Mouse (Mus musculus): Measurements from ENCODE around the gene Tpm1. TPM values are rescaled to one million over a fixed set of nuclear protein-coding genes. Genes with fewer than 3 reads are reported as not detected.
A peak's percentile ranks its signal among the peaks of the same experiment; 100 is the strongest.

Gene Tpm1
- polyA plus RNA-seq, 1 experiment from 2014 or later, result 1,186 TPM

DNA sequence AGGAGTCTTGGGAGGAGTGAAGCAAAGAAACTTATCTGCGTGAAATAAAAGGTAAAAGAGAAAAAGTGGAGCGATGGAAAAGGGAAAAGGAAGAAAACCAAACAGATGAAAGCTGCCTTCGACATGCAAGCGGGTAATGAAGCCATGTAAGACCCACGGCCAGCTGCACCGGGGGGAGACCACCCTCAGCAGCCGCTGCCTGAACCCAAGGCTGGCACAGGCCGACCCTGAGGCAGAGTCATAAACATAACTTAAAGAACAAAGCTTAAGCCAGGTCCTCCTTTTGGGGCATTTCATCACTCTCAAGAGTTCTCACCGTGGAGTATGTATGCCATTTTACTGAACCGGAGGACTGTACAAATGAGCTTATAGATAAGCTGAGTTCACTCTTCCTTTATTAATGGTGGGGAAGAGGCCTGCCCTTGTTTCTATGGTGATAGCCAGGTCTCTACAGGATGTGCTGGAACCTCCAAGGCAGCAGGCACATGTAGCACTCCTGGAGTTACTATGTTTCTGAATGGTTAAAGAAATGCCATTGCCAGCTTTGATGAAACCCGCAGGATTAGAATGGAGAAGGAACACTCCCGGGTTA lies 21.0 kb downstream of the Tpm1 start:
- ATAC-seq (replicated peaks; ENCODE audit: low FRiP score, low TSS enrichment, low read depth), result no peak
- Histone ChIP-seq H3K36me3 (ENCODE audit: control insufficient read depth, insufficient read depth, low read length) (peaks cover 100% of the 10 kb centered on the region), H3K4me2 (ENCODE audit: low read length) (no peak overlapping the region), H3K9me3 (ENCODE audit: control insufficient read depth, low read length) (no peaks in the 10 kb centered on the region), H3K27ac (ENCODE audit: low read depth) (no peak overlapping the region), H3K4me3 (ENCODE audit: low read depth, low read length) (no peak overlapping the region), H3K9ac (ENCODE audit: low read length) (no peak overlapping the region), H3K4me1 (replicated peaks; ENCODE audit: control insufficient read depth, insufficient read depth, low read length) (0 out of 2 replicates have a peak, but pooled peaks cover 5% of the 10 kb centered on the region), H3K27me3 (replicated peaks; ENCODE audit: control insufficient read depth, insufficient read depth, low read length) (no peaks in the 10 kb centered on the region)
- DNase-seq (ENCODE audit: low spot score), result no peak
- 79% methylated on average over 12 of the region's 12 CpGs for WGBS

DNA sequence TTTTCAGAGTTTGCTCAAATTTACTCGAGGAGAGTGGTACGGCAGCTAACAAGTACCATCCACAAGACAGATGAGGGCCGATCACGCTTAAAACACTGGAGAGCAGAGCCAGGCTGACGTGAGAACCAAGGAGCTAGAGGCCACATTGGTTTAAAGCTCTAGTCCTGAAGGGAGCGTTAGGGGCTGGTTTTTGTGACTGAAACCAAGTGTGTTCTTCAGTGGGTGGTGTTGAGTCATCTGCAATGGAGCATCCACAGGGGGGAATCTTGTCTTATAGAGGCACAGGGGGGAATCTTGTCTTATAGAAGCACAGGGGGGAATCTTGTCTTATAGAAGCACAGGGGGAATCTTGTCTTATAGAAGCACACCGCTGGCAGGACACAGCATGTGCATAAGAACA lies 22.3 kb downstream of the Tpm1 start:
- no peak overlapping the region for H3K9ac ChIP-seq (ENCODE audit: low read length)
- peaks cover 100% of the 10 kb centered on the region for H3K36me3 ChIP-seq (ENCODE audit: control insufficient read depth, insufficient read depth, low read length)
- no peaks in the 10 kb centered on the region for H3K27me3 ChIP-seq (replicated peaks; ENCODE audit: control insufficient read depth, insufficient read depth, low read length)
- no peak for ATAC-seq (replicated peaks; ENCODE audit: low FRiP score, low TSS enrichment, low read depth)
- WGBS, result 93% methylated on average over 7 of the region's 7 CpGs
- no peak overlapping the region for H3K27ac ChIP-seq (ENCODE audit: low read depth)
- no peak overlapping the region for H3K4me2 ChIP-seq (ENCODE audit: low read length)
- no peak for DNase-seq (ENCODE audit: low spot score)
- H3K4me3 ChIP-seq (ENCODE audit: low read depth, low read length), result no peak overlapping the region
- no peaks in the 10 kb centered on the region for H3K9me3 ChIP-seq (ENCODE audit: control insufficient read depth, low read length)
- H3K4me1 ChIP-seq (replicated peaks; ENCODE audit: control insufficient read depth, insufficient read depth, low read length), result 0 out of 2 replicates have a peak, but pooled peaks cover 5% of the 10 kb centered on the region

DNA sequence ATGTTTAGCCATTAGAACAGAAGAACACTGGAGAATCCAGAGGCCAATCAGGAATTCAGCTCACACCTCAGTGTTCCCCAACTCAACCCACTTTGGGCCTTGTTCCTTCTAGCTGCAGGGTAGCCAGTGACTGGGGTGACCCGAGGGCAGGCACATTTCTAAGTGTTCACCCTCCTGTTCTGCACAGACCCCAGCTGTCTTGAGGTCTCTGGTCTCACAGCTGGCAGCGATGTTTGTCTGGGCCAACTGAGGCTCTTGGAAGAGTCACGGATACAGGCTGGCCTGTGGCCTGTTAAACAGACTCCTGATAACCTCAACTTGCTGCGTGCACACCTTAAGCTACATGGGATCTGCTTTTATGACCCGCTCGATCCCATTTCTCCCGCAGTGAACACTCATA lies 23.1 kb downstream of the Tpm1 start:
- Histone ChIP-seq H3K4me2 (ENCODE audit: low read length) (no peak overlapping the region), H3K36me3 (ENCODE audit: control insufficient read depth, insufficient read depth, low read length) (peaks cover 99% of the 10 kb centered on the region), H3K4me3 (ENCODE audit: low read depth, low read length) (no peak overlapping the region), H3K27me3 (replicated peaks; ENCODE audit: control insufficient read depth, insufficient read depth, low read length) (no peaks in the 10 kb centered on the region), H3K27ac (ENCODE audit: low read depth) (no peak overlapping the region), H3K9me3 (ENCODE audit: control insufficient read depth, low read length) (no peaks in the 10 kb centered on the region), H3K4me1 (replicated peaks; ENCODE audit: control insufficient read depth, insufficient read depth, low read length) (0 out of 2 replicates have a peak, but pooled peaks cover 5% of the 10 kb centered on the region), H3K9ac (ENCODE audit: low read length) (no peak overlapping the region)
- ATAC-seq (replicated peaks; ENCODE audit: low FRiP score, low TSS enrichment, low read depth) (no peak), DNase-seq (ENCODE audit: low spot score) (no peak)
- 95% methylated on average over 7 of the region's 7 CpGs for WGBS

DNA sequence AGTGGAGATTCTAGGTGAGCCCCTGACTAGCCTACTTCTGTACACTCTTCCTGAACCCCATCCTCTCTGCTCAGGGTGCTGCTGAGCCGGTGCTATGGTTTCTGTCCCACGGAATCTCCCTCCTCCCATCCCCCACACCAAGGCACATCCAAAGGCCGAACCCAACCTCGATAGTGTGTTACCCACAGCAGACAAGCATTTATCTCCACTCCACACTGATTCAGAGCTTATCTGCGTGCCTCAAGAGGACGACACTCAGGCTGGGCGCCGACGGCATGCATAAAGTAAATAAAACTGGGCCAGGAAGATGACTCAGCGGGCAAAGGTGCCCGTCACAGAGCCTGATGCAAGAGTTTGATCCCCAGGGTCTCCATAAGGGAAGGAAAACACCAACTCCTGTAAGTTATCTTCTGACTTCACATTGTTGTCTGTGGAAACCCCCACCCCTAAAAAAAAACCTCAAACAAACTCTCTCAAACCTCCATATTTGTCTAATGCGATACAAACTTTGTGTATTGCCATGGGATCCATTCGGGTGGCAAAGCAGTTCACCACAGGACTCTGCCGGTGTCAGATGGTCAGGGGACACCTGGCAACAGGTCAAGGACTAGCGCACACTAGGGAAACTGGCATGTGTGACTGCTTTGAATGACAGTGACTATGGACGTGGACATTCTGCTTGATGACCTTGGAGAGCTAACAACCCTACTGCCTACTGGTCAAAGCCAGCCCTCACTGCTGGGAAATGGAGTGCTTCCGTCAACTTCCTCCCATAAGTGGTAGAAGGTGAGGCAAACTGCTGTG lies 24.1 kb downstream of the Tpm1 start:
- Histone ChIP-seq H3K9me3 (ENCODE audit: control insufficient read depth, low read length) (no peaks in the 10 kb centered on the region), H3K36me3 (ENCODE audit: control insufficient read depth, insufficient read depth, low read length) (peaks cover 93% of the 10 kb centered on the region), H3K4me1 (replicated peaks; ENCODE audit: control insufficient read depth, insufficient read depth, low read length) (0 out of 2 replicates have a peak, but pooled peaks cover 5% of the 10 kb centered on the region), H3K27ac (ENCODE audit: low read depth) (no peak overlapping the region), H3K4me2 (ENCODE audit: low read length) (no peak overlapping the region), H3K9ac (ENCODE audit: low read length) (no peak overlapping the region), H3K27me3 (replicated peaks; ENCODE audit: control insufficient read depth, insufficient read depth, low read length) (no peaks in the 10 kb centered on the region), H3K4me3 (ENCODE audit: low read depth, low read length) (no peak overlapping the region)
- no peak for DNase-seq (ENCODE audit: low spot score)
- 0 out of 2 replicates have a peak, but pooled peaks have one; percentile 21 for ATAC-seq (replicated peaks; ENCODE audit: low FRiP score, low TSS enrichment, low read depth)
- 69% methylated on average over 17 of the region's 17 CpGs for WGBS

DNA sequence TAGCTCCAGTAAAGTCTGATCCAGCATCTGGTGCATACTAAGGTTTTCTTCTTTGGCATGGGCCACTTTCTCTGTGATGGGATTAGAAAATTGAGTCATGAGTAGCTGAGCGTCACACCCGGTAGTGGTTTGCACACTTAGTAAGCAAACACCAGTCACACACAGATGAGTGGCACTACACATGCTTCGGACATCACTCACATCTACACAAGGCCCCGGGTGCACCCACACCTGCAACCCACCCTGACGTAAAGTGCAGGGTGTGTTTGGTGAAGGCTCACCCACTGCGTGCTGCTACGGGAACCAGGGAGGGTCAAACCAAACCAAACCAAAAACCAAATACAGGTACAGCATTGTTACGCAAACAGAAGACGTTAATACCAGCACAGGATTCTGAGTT lies 25.8 kb downstream of the Tpm1 start:
- DNase-seq (ENCODE audit: low spot score), result no peak
- 0 out of 2 replicates have a peak, but pooled peaks cover 5% of the 10 kb centered on the region for H3K4me1 ChIP-seq (replicated peaks; ENCODE audit: control insufficient read depth, insufficient read depth, low read length)
- no peak for ATAC-seq (replicated peaks; ENCODE audit: low FRiP score, low TSS enrichment, low read depth)
- H3K9ac ChIP-seq (ENCODE audit: low read length), result no peak overlapping the region
- no peaks in the 10 kb centered on the region for H3K9me3 ChIP-seq (ENCODE audit: control insufficient read depth, low read length)
- H3K4me3 ChIP-seq (ENCODE audit: low read depth, low read length), result no peak overlapping the region
- WGBS, result 95% methylated on average over 9 of the region's 9 CpGs
- no peak overlapping the region for H3K27ac ChIP-seq (ENCODE audit: low read depth)
- H3K4me2 ChIP-seq (ENCODE audit: low read length), result no peak overlapping the region
- peaks cover 76% of the 10 kb centered on the region for H3K36me3 ChIP-seq (ENCODE audit: control insufficient read depth, insufficient read depth, low read length)
- no peaks in the 10 kb centered on the region for H3K27me3 ChIP-seq (replicated peaks; ENCODE audit: control insufficient read depth, insufficient read depth, low read length)

DNA sequence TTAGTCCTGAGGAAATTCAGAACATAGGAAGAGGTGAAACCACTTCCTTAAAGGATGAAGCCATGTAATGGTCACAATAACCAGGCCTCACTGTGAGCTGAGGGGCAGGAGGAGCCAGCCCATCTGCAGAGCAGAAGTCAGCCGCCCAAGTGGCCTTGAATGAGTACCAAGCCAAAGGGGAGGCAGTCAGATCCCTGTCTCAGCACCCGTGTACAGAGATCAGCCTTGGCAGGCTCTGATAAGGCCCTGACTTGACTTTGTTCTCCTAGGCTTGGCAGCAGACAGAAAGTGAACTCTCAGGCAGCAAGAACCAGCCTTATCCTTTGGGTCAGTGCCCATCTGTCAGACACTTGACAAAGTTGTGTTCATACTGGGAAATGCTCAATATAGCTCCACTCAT lies 29.1 kb downstream of the Tpm1 start:
- Histone ChIP-seq H3K4me2 (ENCODE audit: low read length) (no peak overlapping the region), H3K27ac (ENCODE audit: low read depth) (no peak overlapping the region), H3K36me3 (ENCODE audit: control insufficient read depth, insufficient read depth, low read length) (peaks cover 43% of the 10 kb centered on the region), H3K4me3 (ENCODE audit: low read depth, low read length) (no peak overlapping the region), H3K9ac (ENCODE audit: low read length) (no peak overlapping the region), H3K9me3 (ENCODE audit: control insufficient read depth, low read length) (no peaks in the 10 kb centered on the region), H3K27me3 (replicated peaks; ENCODE audit: control insufficient read depth, insufficient read depth, low read length) (no peaks in the 10 kb centered on the region), H3K4me1 (replicated peaks; ENCODE audit: control insufficient read depth, insufficient read depth, low read length) (no peaks in the 10 kb centered on the region)
- no peak for DNase-seq (ENCODE audit: low spot score)
- ATAC-seq (replicated peaks; ENCODE audit: low FRiP score, low TSS enrichment, low read depth), result no peak
- WGBS, result 53% methylated on average over 2 of the region's 2 CpGs

DNA sequence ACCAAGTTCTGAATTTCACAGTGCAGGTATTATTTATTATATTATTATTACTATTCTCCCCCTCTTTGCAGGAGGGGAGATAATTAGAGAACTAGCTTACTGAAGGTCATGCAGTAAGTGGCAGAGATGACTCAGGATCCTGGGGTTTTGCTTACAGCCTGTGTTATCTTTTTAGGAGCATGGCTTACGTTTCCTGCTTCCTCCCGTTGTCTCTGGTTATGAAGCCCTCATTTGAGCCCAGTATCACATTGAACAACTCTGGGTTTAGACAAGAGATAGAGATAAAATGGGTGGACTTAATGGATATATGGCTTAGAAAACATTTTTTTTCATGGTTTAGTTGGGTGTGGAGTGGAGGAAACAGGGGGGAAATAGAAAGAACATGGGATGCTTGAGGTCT lies 35.7 kb downstream of the Tpm1 start:
- Histone ChIP-seq H3K27me3 (replicated peaks; ENCODE audit: control insufficient read depth, insufficient read depth, low read length) (no peaks in the 10 kb centered on the region), H3K9me3 (ENCODE audit: control insufficient read depth, low read length) (no peaks in the 10 kb centered on the region), H3K36me3 (ENCODE audit: control insufficient read depth, insufficient read depth, low read length) (no peaks in the 10 kb centered on the region), H3K9ac (ENCODE audit: low read length) (no peak overlapping the region), H3K27ac (ENCODE audit: low read depth) (no peak overlapping the region), H3K4me1 (replicated peaks; ENCODE audit: control insufficient read depth, insufficient read depth, low read length) (peaks cover 11% of the 10 kb centered on the region; the same call in 1 of the 2 replicates), H3K4me3 (ENCODE audit: low read depth, low read length) (no peak overlapping the region), H3K4me2 (ENCODE audit: low read length) (no peak overlapping the region)
- no peak for DNase-seq (ENCODE audit: low spot score)
- no peak for ATAC-seq (replicated peaks; ENCODE audit: low FRiP score, low TSS enrichment, low read depth)
- WGBS, result 26% methylated on average over 2 of the region's 2 CpGs

DNA sequence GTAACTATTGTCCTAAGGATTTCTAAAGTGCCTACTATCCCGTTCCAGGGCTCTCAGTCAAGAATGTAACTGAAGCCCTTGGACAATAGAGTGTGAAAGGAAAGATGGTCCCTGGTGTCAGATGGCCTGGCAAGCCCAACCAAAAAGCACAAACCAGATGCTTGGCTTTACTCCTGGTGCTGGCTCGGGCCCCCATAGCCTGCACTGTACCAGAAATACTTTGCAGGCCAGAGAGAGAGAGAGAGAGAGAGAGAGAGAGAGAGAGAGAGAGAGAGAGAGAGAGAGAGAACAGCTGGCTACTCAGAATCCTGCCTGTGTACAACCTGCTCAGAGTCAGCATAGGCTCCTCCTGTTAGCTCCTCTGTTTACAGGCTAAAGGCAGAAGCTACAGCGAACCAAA lies 36.7 kb downstream of the Tpm1 start:
- H3K9ac ChIP-seq (ENCODE audit: low read length), result no peak overlapping the region
- H3K27me3 ChIP-seq (replicated peaks; ENCODE audit: control insufficient read depth, insufficient read depth, low read length), result no peaks in the 10 kb centered on the region
- H3K27ac ChIP-seq (ENCODE audit: low read depth), result peak overlapping the region; percentile 10; the same call in 1 of the 2 replicates
- DNase-seq (ENCODE audit: low spot score) (no peak), ATAC-seq (replicated peaks; ENCODE audit: low FRiP score, low TSS enrichment, low read depth) (0 out of 2 replicates have a peak, but pooled peaks have one; percentile 48)
- peaks cover 11% of the 10 kb centered on the region; the same call in 1 of the 2 replicates for H3K4me1 ChIP-seq (replicated peaks; ENCODE audit: control insufficient read depth, insufficient read depth, low read length)
- H3K4me2 ChIP-seq (ENCODE audit: low read length), result no peak overlapping the region
- H3K4me3 ChIP-seq (ENCODE audit: low read depth, low read length), result no peak overlapping the region
- no peaks in the 10 kb centered on the region for H3K9me3 ChIP-seq (ENCODE audit: control insufficient read depth, low read length)
- 40% methylated on average over 3 of the region's 3 CpGs for WGBS
- no peaks in the 10 kb centered on the region for H3K36me3 ChIP-seq (ENCODE audit: control insufficient read depth, insufficient read depth, low read length)

All from intestine, embryonic 14.5 days (tissue).